Mouse (Mus musculus) heart, embryonic 14.5 days (tissue): ENCODE results near the gene Nfib. TPM values are rescaled to one million over a fixed set of nuclear protein-coding genes. Genes with fewer than 3 reads are reported as not detected.

ENCODE experiments used
- ATAC-seq: fragments of 200-750 bp; cut with Nextera tagmentation; 2 replicates; pipeline ENCODE4 v1.8.0; 2017; ENCODE audit warnings: low read depth, moderate TSS enrichment; ENCODE audit not compliant: insufficient number of reproducible peaks, insufficient read depth, low FRiP score
- H3K27ac ChIP-seq, 2 experiments: fragments of 200-500 bp in 1 of 2; fragments of 300-500 bp in 1 of 2; sonication (generic) in 1 of 2; replicated peaks in 1 of 2; 2 replicates each; pipeline ENCODE4 v1.5.1; 2012 to 2014; ENCODE audit warnings: low read depth in 2 of 2, low read length in 2 of 2, control low read depth in 1 of 2, mild to moderate bottlenecking in 1 of 2, mixed read lengths in 1 of 2; ENCODE audit not compliant: control insufficient read depth in 1 of 2, insufficient read depth in 1 of 2
- H3K27me3 ChIP-seq: fragments of 300-500 bp; sonication (generic); 2 replicates; pipeline ENCODE4 v1.6.1; 2014; ENCODE audit warnings: mild to moderate bottlenecking, low read length, control low read depth; ENCODE audit not compliant: control insufficient read depth, insufficient read depth
- H3K36me3 ChIP-seq: fragments of 300-500 bp; sonication (generic); 2 replicates; pipeline ENCODE4 v1.6.1; 2014; ENCODE audit warnings: mild to moderate bottlenecking, control low read depth, low read length, mixed read lengths; ENCODE audit not compliant: control insufficient read depth, insufficient read depth
- H3K4me1 ChIP-seq, 2 experiments: fragments of 200-500 bp in 1 of 2; fragments of 300-500 bp in 1 of 2; sonication (generic) in 1 of 2; 2 replicates each; pipeline ENCODE4 v1.6.1; 2012 to 2014; ENCODE audit warnings: low read length in 2 of 2, control low read depth in 1 of 2, mixed read lengths in 1 of 2; ENCODE audit not compliant: control insufficient read depth in 2 of 2, insufficient read depth in 2 of 2
- H3K4me2 ChIP-seq: fragments of 300-500 bp; sonication (generic); 2 replicates; pipeline ENCODE4 v1.6.1; 2014; ENCODE audit warnings: mild to moderate bottlenecking, low read length
- H3K4me3 ChIP-seq, 2 experiments: fragments of 200-500 bp in 1 of 2; fragments of 300-500 bp in 1 of 2; sonication (generic) in 1 of 2; 2 replicates each; pipeline ENCODE4 v1.5.1; 2012 to 2014; ENCODE audit warnings: low read length in 2 of 2, mild to moderate bottlenecking in 2 of 2, control low read depth in 1 of 2, low read depth in 1 of 2, moderate library complexity in 1 of 2; ENCODE audit not compliant: control insufficient read depth in 1 of 2, insufficient read depth in 1 of 2
- H3K9ac ChIP-seq: fragments of 300-500 bp; sonication (generic); 2 replicates; pipeline ENCODE4 v1.6.1; 2014; ENCODE audit warnings: mild to moderate bottlenecking, low read length
- H3K9me3 ChIP-seq: fragments of 300-500 bp; sonication (generic); 2 replicates; pipeline ENCODE4 v1.6.1; 2016; ENCODE audit warnings: low read length, control low read depth; ENCODE audit not compliant: control insufficient read depth
- WGBS: fragments of 180-500 bp; shearing (Covaris S2); extraction: QIAGEN DNeasy Blood & Tissue Kit; methylation state at CpG from one replicate; pipeline ENCODE4 v1.1.7; 2014; 5-methylcytosine and 5-hydroxymethylcytosine counted together
- polyA plus RNA-seq: library from polyadenylated mRNA; unstranded; fragments of >200 nt; fragmentation: Nextera tagmentation; extraction: Ambion mirVana; gene quantifications from 2 replicates; pipeline ENCODE4 v1.2.1, GENCODE M21; 2014

The Nfib gene
- polyA plus RNA-seq, 1 experiment from 2014 or later = 79.8 TPM

- Histone ChIP-seq H3K27ac (peak overlapping the region; percentile 35 to 41; a peak in 2 of 4 replicates), H3K4me3 (peak overlapping the region; percentile 35 to 96; a peak in 3 of 4 replicates), H3K4me2 (peak overlapping the region; percentile 97), H3K9ac (peak overlapping the region; percentile 100), H3K4me1 (peaks cover 18 to 36% of the 10 kb centered on the region in 2 experiments), H3K9me3 (no peaks in the 10 kb centered on the region), H3K27me3 (no peaks in the 10 kb centered on the region), H3K36me3 (peaks cover 16% of the 10 kb centered on the region)
- 25% methylated on average over 5 of the region's 5 CpGs for WGBS
- no peak for ATAC-seq
Observed at GRCm38 (mm10) chr4:82502012-82502411, 203.5 kb downstream of the Nfib start.

GRCm38 (mm10) chr4:82500578-82501098, 204.9 kb downstream of the Nfib start:
- WGBS = 48% methylated on average over 5 of the region's 5 CpGs

DNA sequence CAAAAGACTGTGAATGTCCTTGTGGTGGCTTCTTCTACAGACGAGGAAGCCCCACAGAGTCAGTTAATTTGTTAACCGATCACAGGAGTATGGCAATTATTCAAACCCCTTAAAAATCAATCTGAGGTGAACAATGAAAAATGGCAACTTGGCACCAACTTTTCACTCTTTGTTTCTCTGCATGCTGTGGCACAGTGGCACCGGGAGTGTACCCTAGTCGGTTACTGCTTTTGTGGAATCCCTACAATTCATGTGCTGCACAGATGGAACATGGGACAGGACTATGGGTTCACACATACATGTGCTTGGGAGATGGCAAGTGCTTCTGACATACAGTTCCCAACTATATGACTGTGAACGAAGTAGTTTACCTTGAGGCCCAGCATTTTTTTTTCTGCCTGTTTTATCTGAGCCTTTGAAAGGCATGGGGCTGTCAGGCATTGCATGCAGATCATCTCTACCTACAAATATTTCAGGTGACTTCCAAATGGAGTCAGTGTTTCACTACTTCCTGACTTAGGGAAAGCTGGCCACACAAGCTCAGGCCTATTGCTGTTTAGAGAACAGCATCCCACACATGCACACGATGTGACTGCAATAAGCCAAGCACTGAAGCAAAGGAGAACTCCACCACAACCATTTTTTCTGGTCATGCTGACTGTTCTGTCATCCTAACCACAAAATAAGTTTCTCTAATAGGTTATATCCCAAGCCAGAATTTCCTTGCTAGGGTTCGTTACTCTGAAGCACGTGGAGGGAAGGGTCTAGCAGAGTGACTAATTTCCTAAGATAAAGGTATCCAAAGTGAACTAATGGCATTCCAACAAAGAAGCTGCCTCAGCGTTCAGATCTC, 205.6 kb downstream of the Nfib start:
- Histone ChIP-seq H3K4me3 (peak overlapping the region; percentile 17 to 96; a peak in 3 of 4 replicates), H3K9me3 (no peaks in the 10 kb centered on the region), H3K9ac (peak overlapping the region; percentile 100), H3K4me2 (peak overlapping the region; percentile 97), H3K27ac (peak overlapping the region; percentile 76 to 87), H3K27me3 (no peaks in the 10 kb centered on the region), H3K36me3 (peaks cover 35% of the 10 kb centered on the region), H3K4me1 (peaks cover 20 to 47% of the 10 kb centered on the region in 2 experiments)
- WGBS = 37% methylated on average over 9 of the region's 9 CpGs
- no peak for ATAC-seq

More at GRCm38 (mm10) chr4:82500578-82501098, 204.9 kb downstream of the Nfib start:
- no peaks in the 10 kb centered on the region for H3K27me3 ChIP-seq
- peak overlapping the region; percentile 22 to 96 for H3K4me3 ChIP-seq
- H3K4me1 ChIP-seq = peaks cover 20 to 45% of the 10 kb centered on the region in 2 experiments
- peak overlapping the region; percentile 97 for H3K4me2 ChIP-seq
- H3K9ac ChIP-seq = peak overlapping the region; percentile 100
- peaks cover 29% of the 10 kb centered on the region for H3K36me3 ChIP-seq
- H3K9me3 ChIP-seq = no peaks in the 10 kb centered on the region
- H3K27ac ChIP-seq = peak overlapping the region; percentile 76 to 87
- no peak for ATAC-seq

DNA sequence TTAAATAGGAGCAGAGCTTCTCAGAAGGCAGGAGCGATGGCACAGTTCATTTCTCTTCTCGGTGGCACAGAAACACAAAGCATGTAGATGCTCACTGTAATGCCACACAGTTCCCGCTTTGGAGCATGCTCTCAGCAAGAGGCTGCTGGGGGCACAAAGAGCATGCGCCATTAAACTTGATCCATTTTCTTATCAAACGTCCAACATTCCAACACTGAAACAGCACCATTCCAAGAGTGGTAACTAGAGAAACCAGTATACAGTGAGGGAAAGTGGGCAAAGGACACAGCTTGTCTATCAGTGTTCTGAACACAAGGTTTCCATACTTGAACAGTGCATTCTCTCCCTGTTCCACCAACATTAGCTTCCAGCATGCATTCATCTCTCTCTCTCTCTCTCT, 206.3 kb downstream of the Nfib start:
- 24% methylated on average over 5 of the region's 5 CpGs for WGBS
- Histone ChIP-seq H3K27ac (peak overlapping the region; percentile 76 to 87), H3K4me3 (peak overlapping the region; percentile 4 to 96; a peak in 1 of 4 replicates), H3K27me3 (no peaks in the 10 kb centered on the region), H3K36me3 (peaks cover 35% of the 10 kb centered on the region), H3K4me2 (peak overlapping the region; percentile 97), H3K9me3 (no peaks in the 10 kb centered on the region), H3K9ac (peak overlapping the region; percentile 100), H3K4me1 (peaks cover 22 to 50% of the 10 kb centered on the region in 2 experiments)
- 0 out of 2 replicates have a peak, but pooled peaks have one; percentile 26 for ATAC-seq

DNA sequence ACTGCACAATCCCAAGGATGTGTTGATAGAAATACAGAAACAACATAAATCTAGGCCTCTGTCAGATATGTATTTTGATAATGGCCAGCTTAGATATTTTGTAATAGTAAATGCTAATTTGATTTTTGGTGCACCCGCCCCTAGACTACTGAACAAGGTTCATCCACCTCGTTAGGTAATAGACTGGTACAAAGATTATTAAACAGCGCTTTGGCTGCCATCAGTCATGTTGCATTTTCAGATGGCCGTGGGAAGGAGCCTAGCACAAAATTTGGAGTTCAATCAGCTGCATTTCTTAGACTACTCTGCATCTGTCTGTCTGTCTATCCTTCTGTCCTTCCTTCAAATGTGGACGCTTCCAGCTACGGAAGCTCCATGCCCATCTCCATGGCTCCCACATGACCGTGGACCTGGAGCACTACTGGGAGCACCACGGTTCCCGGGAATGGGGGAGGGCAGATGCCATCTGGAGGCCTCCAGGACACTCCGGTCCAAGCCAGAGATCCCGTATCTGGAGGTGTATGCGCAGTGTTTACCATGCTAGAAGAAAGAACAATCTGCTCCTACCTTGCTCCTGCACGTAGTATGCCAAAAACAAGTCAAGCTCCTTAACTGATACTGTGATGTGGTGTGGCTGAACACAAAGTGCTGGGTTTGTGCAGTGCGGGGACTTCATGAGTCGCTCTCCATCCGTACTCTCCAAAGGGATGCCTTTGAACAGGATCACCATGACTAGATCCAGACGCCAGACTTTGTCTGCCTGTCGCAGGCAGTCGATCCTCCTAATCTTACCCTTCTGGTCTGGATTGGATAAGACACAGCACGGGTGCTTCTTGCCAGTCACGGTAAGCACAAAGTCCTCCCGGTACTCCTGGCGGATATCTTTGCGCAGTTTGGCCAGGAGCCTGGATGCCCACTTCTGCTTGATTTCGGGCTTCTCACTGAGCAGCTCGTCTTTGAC, 207.6 kb downstream of the Nfib start:
- Histone ChIP-seq H3K4me2 (peak overlapping the region; percentile 97), H3K9ac (peak overlapping the region; percentile 100), H3K4me1 (peaks cover 24 to 63% of the 10 kb centered on the region in 2 experiments), H3K9me3 (no peaks in the 10 kb centered on the region), H3K27me3 (no peaks in the 10 kb centered on the region), H3K36me3 (peaks cover 36% of the 10 kb centered on the region), H3K4me3 (no peak overlapping the region), H3K27ac (peak overlapping the region; percentile 33 to 51)
- WGBS = 56% methylated on average over 26 of the region's 26 CpGs
- 0 out of 2 replicates have a peak, but pooled peaks have one; percentile 26 for ATAC-seq

- Histone ChIP-seq H3K4me1 (peaks cover 27 to 71% of the 10 kb centered on the region in 2 experiments), H3K36me3 (peaks cover 44% of the 10 kb centered on the region), H3K9ac (no peak overlapping the region; the same call in 1 of the 2 replicates), H3K4me2 (peak overlapping the region; percentile 25), H3K27ac (no peak overlapping the region), H3K9me3 (no peaks in the 10 kb centered on the region), H3K27me3 (no peaks in the 10 kb centered on the region), H3K4me3 (no peak overlapping the region)
- ATAC-seq = no peak
- 78% methylated on average over 8 of the region's 8 CpGs for WGBS
Observed at GRCm38 (mm10) chr4:82497141-82497566, 208.4 kb downstream of the Nfib start.

DNA sequence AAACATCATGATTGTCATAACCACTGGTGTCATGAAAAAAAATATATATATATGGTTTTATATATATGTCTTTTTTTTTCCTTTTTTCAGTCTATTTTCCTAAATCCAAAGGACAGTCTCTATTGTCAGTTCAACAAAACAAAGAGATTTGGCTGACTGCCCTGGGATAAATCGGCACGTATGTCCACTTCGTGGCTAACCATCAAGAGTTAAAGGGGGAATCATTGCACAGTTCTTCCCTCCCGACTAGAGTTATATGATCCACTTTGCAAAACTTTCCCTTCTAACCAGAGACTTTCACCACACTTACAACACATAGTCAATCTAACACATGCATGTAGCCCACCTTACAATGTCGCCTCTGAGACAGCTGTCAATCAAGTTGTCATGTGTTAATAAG, 209.2 kb downstream of the Nfib start:
- peaks cover 50% of the 10 kb centered on the region for H3K36me3 ChIP-seq
- 47% methylated on average over 5 of the region's 5 CpGs for WGBS
- no peak overlapping the region for H3K9ac ChIP-seq
- no peaks in the 10 kb centered on the region for H3K27me3 ChIP-seq
- H3K4me2 ChIP-seq = peak overlapping the region; percentile 25; the same call in 1 of the 2 replicates
- H3K4me1 ChIP-seq = peaks cover 28 to 77% of the 10 kb centered on the region in 2 experiments
- no peaks in the 10 kb centered on the region for H3K9me3 ChIP-seq
- ATAC-seq = no peak
- no peak overlapping the region for H3K27ac ChIP-seq
- H3K4me3 ChIP-seq = no peak overlapping the region
